Comparison of ENCODE assay signal across 9 mouse cellular contexts in genomic region chr19:37172566-37173130, GRCm38 (mm10). TPM values are rescaled to one million over a fixed set of nuclear protein-coding genes. Genes with fewer than 3 reads are reported as not detected.
A peak's percentile ranks its signal among the peaks of the same experiment; 100 is the strongest.
DNase-seq lines count a peak whose midpoint lies in the region; ATAC-seq and TF ChIP-seq lines count a peak whose summit lies in the region.
"Had no signal": no experiment of that assay in that cellular context is flagged by ENCODE, and none has a peak within 500 bp of the region (broad histone marks: within the 10 kb centered on the region; RNA-seq: fewer than 3 reads in every experiment).

No protein-coding gene starts in this region.

- DNase-seq in cerebellum, adult 11 months = peak; percentile 28
- no peak for DNase-seq in cerebellum, postnatal 4 days (ENCODE audit: low spot score in 2 of 2)
- DNase-seq in lung, postnatal 0 days (ENCODE audit: low spot score) = peak; percentile 31
- no peak for DNase-seq in lung, adult 18-20 months
- DNase-seq in heart, postnatal 4 days = peak; percentile 13
- DNase-seq in monocyte, adult 2 months (ENCODE audit: low read depth in 1 of 2, low spot score in 2 of 2) = peak; percentile 16 to 24
- no peak for DNase-seq in retina, embryonic 14.5 days (ENCODE audit: low spot score)

- no peak for TF ChIP-seq CTCF in lung, postnatal 0 days (IDR thresholded peaks at IDR 0.05)

- no peaks in the 10 kb centered on the region for H3K36me3 ChIP-seq in lung, postnatal 0 days (ENCODE audit: insufficient read depth, low read length)
- no peaks in the 10 kb centered on the region for H3K36me3 ChIP-seq in intestine, embryonic 16.5 days (ENCODE audit: control insufficient read depth, insufficient read depth, low read length)
- H3K36me3 ChIP-seq: lung, embryonic 15.5 days had no signal

- no peak overlapping the region for H3K9ac ChIP-seq in lung, postnatal 0 days (replicated peaks; ENCODE audit: low read depth)
- no peak overlapping the region for H3K9ac ChIP-seq in intestine, embryonic 16.5 days (ENCODE audit: low read depth, low read length)
- H3K9ac ChIP-seq: lung, embryonic 15.5 days had no signal

- ATAC-seq in lung, postnatal 0 days = no peak
- ATAC-seq in intestine, embryonic 16.5 days = no peak

- 80% methylated on average over 11 of the region's 11 CpGs for WGBS in lung, postnatal 0 days
- 76% methylated on average over 11 of the region's 11 CpGs for WGBS in intestine, embryonic 16.5 days

- H3K4me1 ChIP-seq in lung, postnatal 0 days (ENCODE audit: insufficient read depth, low read depth, low read length) = no peaks in the 10 kb centered on the region
- peaks cover 6% of the 10 kb centered on the region; the same call in 1 of the 2 replicates for H3K4me1 ChIP-seq in intestine, embryonic 16.5 days (ENCODE audit: control insufficient read depth, insufficient read depth, low read length)

- H3K27ac ChIP-seq in lung, postnatal 0 days (ENCODE audit: low read length) = no peak overlapping the region
- no peak overlapping the region for H3K27ac ChIP-seq in intestine, embryonic 16.5 days (ENCODE audit: low read length)
- H3K27ac ChIP-seq: lung, embryonic 15.5 days had no signal

- no peak for TF ChIP-seq EP300 in lung, postnatal 0 days (IDR thresholded peaks at IDR 0.05)

- no peak overlapping the region for H3K4me2 ChIP-seq in lung, postnatal 0 days (replicated peaks; ENCODE audit: low read depth, low read length)
- H3K4me2 ChIP-seq in intestine, embryonic 16.5 days (ENCODE audit: low read depth, low read length) = no peak overlapping the region

- no peak overlapping the region for H3K4me3 ChIP-seq in lung, postnatal 0 days (ENCODE audit: low read depth, low read length)
- H3K4me3 ChIP-seq in intestine, embryonic 16.5 days (ENCODE audit: low read length) = no peak overlapping the region

- peaks cover 3% of the 10 kb centered on the region for H3K27me3 ChIP-seq in lung, postnatal 0 days (replicated peaks; ENCODE audit: insufficient read depth, low read length)
- H3K27me3 ChIP-seq in intestine, embryonic 16.5 days (replicated peaks; ENCODE audit: control insufficient read depth, insufficient read depth, low read length) = peaks cover 13% of the 10 kb centered on the region; the same call in 1 of the 2 replicates

- no peaks in the 10 kb centered on the region for H3K9me3 ChIP-seq in lung, postnatal 0 days (ENCODE audit: low read length)
- no peaks in the 10 kb centered on the region for H3K9me3 ChIP-seq in intestine, embryonic 16.5 days (ENCODE audit: control insufficient read depth, low read length)
- H3K9me3 ChIP-seq: lung, embryonic 15.5 days had no signal

RNA-seq across cellular contexts. Expression of gene March5, which starts 34.7 kb away (rescaled TPM):
- polyA plus RNA-seq in lung, postnatal 0 days (2015; fragmentation: Nextera tagmentation; extraction: Ambion mirVana) = 83.1 and 97.6 TPM in 2 replicates
- 10 to 100 TPM; 78.4 to 79.7 TPM for total RNA-seq in heart, postnatal 4 days (2021)
- polyA plus RNA-seq in intestine, embryonic 16.5 days (2015; fragmentation: Nextera tagmentation; extraction: Ambion mirVana) = 47.4 and 49.0 TPM in 2 replicates

RNA-seq across cellular contexts. Expression of gene Cpeb3, which starts 35.8 kb away (rescaled TPM):
- 1.3 and 2.3 TPM in 2 replicates for polyA plus RNA-seq in lung, postnatal 0 days (2015; fragmentation: Nextera tagmentation; extraction: Ambion mirVana)
- total RNA-seq in heart, postnatal 4 days (2021) = 10 to 100 TPM; 38.5 to 45.0 TPM
- 0.44 and 0.97 TPM in 2 replicates for polyA plus RNA-seq in intestine, embryonic 16.5 days (2015; fragmentation: Nextera tagmentation; extraction: Ambion mirVana)

Comparison
In these comparisons a context has a peak if more than half of its experiments do, and no peak if none do; other contexts are left out.
1. DNase-seq: peak in cerebellum, adult 11 months (single experiment), lung, postnatal 0 days (single experiment), heart, postnatal 4 days (single experiment) and monocyte, adult 2 months (2 of 2); none in cerebellum, postnatal 4 days (0 of 2), lung, adult 18-20 months (0 of 2) and retina, embryonic 14.5 days (single experiment).